Mouse (Mus musculus): ENCODE results near the gene Mtnr1b. TPM values are rescaled to one million over a fixed set of nuclear protein-coding genes. Genes with fewer than 3 reads are reported as not detected.
A peak's percentile ranks its signal among the peaks of the same experiment; 100 is the strongest.
"Not testable (repeated sequence)": the region's sequence is repeated elsewhere in the genome, so short reads cannot be mapped to it uniquely, and the experiment has no call there.

Gene Mtnr1b
- polyA plus RNA-seq, 1 experiment from 2014 or later, result not detected

- not testable (repeated sequence) for H3K4me2 ChIP-seq (ENCODE audit: low read depth, low read length); H3K9ac ChIP-seq (replicated peaks; ENCODE audit: low read depth, low read length); H3K36me3 ChIP-seq (ENCODE audit: control insufficient read depth, insufficient read depth, low read length); H3K4me1 ChIP-seq (ENCODE audit: control insufficient read depth, insufficient read depth, low read length); H3K9me3 ChIP-seq (ENCODE audit: control insufficient read depth, low read length); H3K27ac ChIP-seq (ENCODE audit: low read depth, low read length); H3K27me3 ChIP-seq (ENCODE audit: control insufficient read depth, insufficient read depth, low read length); H3K4me3 ChIP-seq (ENCODE audit: low read depth, low read length); ATAC-seq (ENCODE audit: low read depth)
- 93% methylated on average over 4 of the region's 4 CpGs for WGBS
Observed at GRCm38 (mm10) chr9:15844936-15845335, 29.4 kb downstream of the Mtnr1b start.

DNA sequence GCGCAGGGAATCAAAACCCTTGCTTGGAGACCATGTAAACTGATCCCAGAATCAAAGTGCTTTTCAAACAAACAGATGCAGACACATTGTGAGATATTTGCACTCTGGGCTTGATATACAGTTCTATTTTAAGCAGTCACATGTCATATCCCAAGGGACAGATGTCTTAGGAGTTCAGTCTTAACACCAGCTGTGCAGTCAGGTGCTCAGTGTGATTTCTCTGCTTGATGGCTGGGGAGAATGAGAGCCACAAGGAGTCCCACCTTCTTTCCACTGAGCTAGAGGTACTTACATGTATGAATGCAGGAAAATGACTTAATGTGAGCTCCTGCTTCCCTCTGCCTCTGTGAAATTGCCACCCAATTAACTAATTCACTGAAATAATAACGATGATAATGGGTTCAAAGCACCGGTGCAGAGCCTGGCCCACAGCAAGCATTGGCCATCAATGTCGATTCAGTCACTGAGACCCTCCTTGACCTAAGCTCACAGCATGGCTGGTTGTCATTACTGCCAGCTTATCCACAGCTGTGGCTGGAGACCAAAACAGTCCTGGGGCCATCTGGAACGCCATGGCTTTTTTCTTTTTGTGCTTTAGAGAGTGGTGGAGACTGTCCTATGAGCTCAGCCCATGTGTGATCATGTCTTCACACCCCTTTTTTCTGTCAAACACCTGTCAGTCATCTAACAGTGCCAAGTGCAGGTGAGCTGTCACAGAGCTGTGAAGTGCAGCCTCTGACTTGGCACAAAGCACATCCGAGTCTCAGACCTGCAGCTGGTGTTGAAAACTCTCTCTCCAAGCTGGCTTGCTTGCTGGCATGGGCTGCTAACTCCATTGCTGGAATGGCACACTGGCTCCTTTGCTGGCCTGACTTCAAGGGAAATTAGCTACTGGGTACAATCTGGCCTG lies 61.1 kb downstream of the Mtnr1b start:
- Histone ChIP-seq H3K27ac (ENCODE audit: low read depth, low read length) (no peak overlapping the region), H3K9me3 (ENCODE audit: control insufficient read depth, low read length) (no peaks in the 10 kb centered on the region), H3K27me3 (ENCODE audit: control insufficient read depth, insufficient read depth, low read length) (no peaks in the 10 kb centered on the region), H3K9ac (replicated peaks; ENCODE audit: low read depth, low read length) (no peak overlapping the region), H3K4me2 (ENCODE audit: low read depth, low read length) (no peak overlapping the region), H3K4me1 (ENCODE audit: control insufficient read depth, insufficient read depth, low read length) (no peaks in the 10 kb centered on the region), H3K4me3 (ENCODE audit: low read depth, low read length) (no peak overlapping the region), H3K36me3 (ENCODE audit: control insufficient read depth, insufficient read depth, low read length) (no peaks in the 10 kb centered on the region)
- WGBS, result 58% methylated on average over 6 of the region's 6 CpGs
- peak; percentile 41 for ATAC-seq (ENCODE audit: low read depth)

DNA sequence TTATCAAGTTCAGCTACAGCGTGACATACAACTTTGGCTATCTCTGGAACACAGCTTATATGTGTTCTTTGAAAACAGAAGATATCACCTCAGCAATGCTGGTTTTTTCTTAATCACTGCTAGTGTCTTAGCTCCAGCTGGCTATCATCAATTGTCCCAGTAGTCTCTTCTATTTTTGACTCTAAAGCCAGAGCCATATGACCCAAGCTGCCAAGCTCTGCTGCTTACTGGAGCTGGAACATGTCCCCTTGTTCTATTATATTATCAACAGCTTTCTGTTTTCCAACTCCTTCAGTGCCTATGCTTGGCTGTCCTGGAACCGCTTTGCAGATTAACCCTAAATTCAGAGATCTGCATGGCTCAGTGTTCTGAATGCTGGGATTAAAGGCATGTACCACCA lies 70.1 kb downstream of the Mtnr1b start:
- H3K4me3 ChIP-seq (ENCODE audit: low read depth, low read length), result no peak overlapping the region
- no peaks in the 10 kb centered on the region for H3K9me3 ChIP-seq (ENCODE audit: control insufficient read depth, low read length)
- WGBS, result 94% methylated on average over 2 of the region's 2 CpGs
- no peak overlapping the region for H3K27ac ChIP-seq (ENCODE audit: low read depth, low read length)
- H3K4me1 ChIP-seq (ENCODE audit: control insufficient read depth, insufficient read depth, low read length), result no peaks in the 10 kb centered on the region
- no peak overlapping the region for H3K4me2 ChIP-seq (ENCODE audit: low read depth, low read length)
- H3K9ac ChIP-seq (replicated peaks; ENCODE audit: low read depth, low read length), result no peak overlapping the region
- no peaks in the 10 kb centered on the region for H3K36me3 ChIP-seq (ENCODE audit: control insufficient read depth, insufficient read depth, low read length)
- no peaks in the 10 kb centered on the region for H3K27me3 ChIP-seq (ENCODE audit: control insufficient read depth, insufficient read depth, low read length)
- no peak for ATAC-seq (ENCODE audit: low read depth)

DNA sequence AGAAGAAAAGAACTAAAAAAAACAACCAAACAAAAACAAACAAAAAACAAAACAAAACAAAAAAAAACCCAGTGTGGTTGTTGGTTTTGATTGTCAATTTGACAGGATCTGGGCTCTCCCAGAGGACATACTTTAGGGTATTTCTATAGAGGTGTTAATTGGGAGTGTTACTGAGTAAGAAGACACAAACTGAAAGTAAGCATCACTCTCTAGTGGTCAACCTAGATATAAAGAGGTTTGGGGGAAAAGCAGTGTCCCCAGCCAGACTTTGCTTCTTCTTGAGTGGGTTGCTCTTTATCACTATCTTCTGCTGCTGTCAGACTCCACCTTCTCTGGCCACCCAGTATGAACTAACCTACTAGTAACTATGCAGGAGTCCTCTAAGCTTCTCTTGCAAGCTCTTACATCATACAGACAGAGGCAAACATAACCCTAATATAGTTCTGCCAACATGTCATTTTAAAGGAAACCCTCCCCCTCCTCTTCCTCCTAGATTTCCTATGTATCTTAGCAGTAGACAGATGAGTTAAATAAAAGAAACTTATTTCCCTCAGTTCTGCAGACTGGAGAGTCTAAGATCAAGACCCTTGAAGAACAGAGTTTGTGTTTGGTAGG lies 71.8 kb downstream of the Mtnr1b start:
- Histone ChIP-seq H3K27ac (ENCODE audit: low read depth, low read length) (no peak overlapping the region), H3K9ac (replicated peaks; ENCODE audit: low read depth, low read length) (no peak overlapping the region), H3K4me2 (ENCODE audit: low read depth, low read length) (no peak overlapping the region), H3K36me3 (ENCODE audit: control insufficient read depth, insufficient read depth, low read length) (no peaks in the 10 kb centered on the region), H3K27me3 (ENCODE audit: control insufficient read depth, insufficient read depth, low read length) (no peaks in the 10 kb centered on the region), H3K4me1 (ENCODE audit: control insufficient read depth, insufficient read depth, low read length) (no peaks in the 10 kb centered on the region), H3K9me3 (ENCODE audit: control insufficient read depth, low read length) (no peaks in the 10 kb centered on the region), H3K4me3 (ENCODE audit: low read depth, low read length) (no peak overlapping the region)
- ATAC-seq (ENCODE audit: low read depth), result no peak

GRCm38 (mm10) chr9:15800402-15800801 lies 74.0 kb downstream of the Mtnr1b start:
- Histone ChIP-seq H3K9me3 (ENCODE audit: control insufficient read depth, low read length) (no peaks in the 10 kb centered on the region), H3K9ac (replicated peaks; ENCODE audit: low read depth, low read length) (no peak overlapping the region), H3K4me3 (ENCODE audit: low read depth, low read length) (no peak overlapping the region), H3K27ac (ENCODE audit: low read depth, low read length) (no peak overlapping the region), H3K4me2 (ENCODE audit: low read depth, low read length) (no peak overlapping the region), H3K36me3 (ENCODE audit: control insufficient read depth, insufficient read depth, low read length) (no peaks in the 10 kb centered on the region), H3K4me1 (ENCODE audit: control insufficient read depth, insufficient read depth, low read length) (no peaks in the 10 kb centered on the region), H3K27me3 (ENCODE audit: control insufficient read depth, insufficient read depth, low read length) (no peaks in the 10 kb centered on the region)
- no peak for ATAC-seq (ENCODE audit: low read depth)
- 70% methylated on average over 5 of the region's 5 CpGs for WGBS

DNA sequence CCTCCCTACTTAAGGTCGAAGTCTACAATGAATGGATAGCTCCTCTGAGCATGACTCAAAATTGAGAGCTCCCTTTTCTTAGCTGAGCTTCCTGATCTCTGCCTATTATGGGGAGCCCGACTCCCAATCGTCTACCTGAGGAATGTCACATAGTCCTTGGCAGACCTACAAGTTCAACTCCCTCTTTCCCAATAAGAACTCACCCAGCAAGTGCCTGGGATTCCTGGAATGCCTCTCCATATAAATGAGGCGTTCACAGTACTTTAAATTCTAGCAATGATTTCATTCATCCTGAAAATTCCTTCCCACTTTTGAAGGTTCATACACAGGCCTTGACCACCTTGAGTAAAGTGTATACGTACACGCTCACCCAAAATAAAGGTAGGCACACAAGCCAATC lies 79.9 kb downstream of the Mtnr1b start:
- Histone ChIP-seq H3K4me1 (ENCODE audit: control insufficient read depth, insufficient read depth, low read length) (no peaks in the 10 kb centered on the region), H3K9ac (replicated peaks; ENCODE audit: low read depth, low read length) (no peak overlapping the region), H3K9me3 (ENCODE audit: control insufficient read depth, low read length) (no peaks in the 10 kb centered on the region), H3K27ac (ENCODE audit: low read depth, low read length) (no peak overlapping the region), H3K27me3 (ENCODE audit: control insufficient read depth, insufficient read depth, low read length) (no peaks in the 10 kb centered on the region), H3K36me3 (ENCODE audit: control insufficient read depth, insufficient read depth, low read length) (no peaks in the 10 kb centered on the region), H3K4me2 (ENCODE audit: low read depth, low read length) (no peak overlapping the region), H3K4me3 (ENCODE audit: low read depth, low read length) (no peak overlapping the region)
- 88% methylated on average over 6 of the region's 6 CpGs for WGBS
- ATAC-seq (ENCODE audit: low read depth), result no peak

- H3K27ac ChIP-seq (ENCODE audit: low read depth, low read length), result no peak overlapping the region
- WGBS, result 93% methylated on average over 9 of the region's 9 CpGs
- no peak overlapping the region for H3K4me2 ChIP-seq (ENCODE audit: low read depth, low read length)
- no peaks in the 10 kb centered on the region for H3K27me3 ChIP-seq (ENCODE audit: control insufficient read depth, insufficient read depth, low read length)
- no peaks in the 10 kb centered on the region for H3K9me3 ChIP-seq (ENCODE audit: control insufficient read depth, low read length)
- H3K9ac ChIP-seq (replicated peaks; ENCODE audit: low read depth, low read length), result no peak overlapping the region
- no peak overlapping the region for H3K4me3 ChIP-seq (ENCODE audit: low read depth, low read length)
- no peaks in the 10 kb centered on the region for H3K4me1 ChIP-seq (ENCODE audit: control insufficient read depth, insufficient read depth, low read length)
- no peaks in the 10 kb centered on the region for H3K36me3 ChIP-seq (ENCODE audit: control insufficient read depth, insufficient read depth, low read length)
- no peak for ATAC-seq (ENCODE audit: low read depth)
Observed at GRCm38 (mm10) chr9:15792076-15792475, 82.3 kb downstream of the Mtnr1b start.

GRCm38 (mm10) chr9:15786610-15787009 lies 87.7 kb downstream of the Mtnr1b start:
- no peaks in the 10 kb centered on the region for H3K9me3 ChIP-seq (ENCODE audit: control insufficient read depth, low read length)
- no peak for ATAC-seq (ENCODE audit: low read depth)

DNA sequence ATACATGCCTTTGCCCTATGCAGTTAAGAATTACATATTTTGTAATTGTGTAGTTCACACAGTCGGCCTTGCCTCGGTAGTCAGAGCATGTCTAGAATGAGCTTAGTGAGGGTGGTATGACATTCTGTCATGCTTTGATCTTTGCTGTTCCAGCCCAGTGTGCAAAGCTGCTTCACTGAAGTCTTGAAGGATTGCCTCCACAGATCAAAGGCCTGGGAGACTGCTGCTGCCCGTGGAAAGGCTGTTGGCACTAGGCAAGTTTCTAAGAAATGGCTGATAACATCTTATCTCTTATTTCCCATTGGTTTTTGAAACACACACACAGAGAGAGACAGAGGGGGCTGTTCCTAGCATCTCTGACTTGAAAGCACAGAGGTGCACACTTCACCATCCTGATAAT lies 88.2 kb downstream of the Mtnr1b start:
- Histone ChIP-seq H3K27ac (ENCODE audit: low read depth, low read length) (no peak overlapping the region), H3K4me1 (ENCODE audit: control insufficient read depth, insufficient read depth, low read length) (no peaks in the 10 kb centered on the region), H3K4me3 (ENCODE audit: low read depth, low read length) (no peak overlapping the region), H3K36me3 (ENCODE audit: control insufficient read depth, insufficient read depth, low read length) (no peaks in the 10 kb centered on the region), H3K4me2 (ENCODE audit: low read depth, low read length) (no peak overlapping the region), H3K9ac (replicated peaks; ENCODE audit: low read depth, low read length) (no peak overlapping the region), H3K9me3 (ENCODE audit: control insufficient read depth, low read length) (no peaks in the 10 kb centered on the region), H3K27me3 (ENCODE audit: control insufficient read depth, insufficient read depth, low read length) (no peaks in the 10 kb centered on the region)
- no peak for ATAC-seq (ENCODE audit: low read depth)
- WGBS, result 85% methylated on average over 3 of the region's 3 CpGs

More at GRCm38 (mm10) chr9:15786610-15787009, 87.7 kb downstream of the Mtnr1b start:
- no peaks in the 10 kb centered on the region for H3K36me3 ChIP-seq (ENCODE audit: control insufficient read depth, insufficient read depth, low read length)
- H3K27ac ChIP-seq (ENCODE audit: low read depth, low read length), result no peak overlapping the region
- H3K4me2 ChIP-seq (ENCODE audit: low read depth, low read length), result no peak overlapping the region
- no peaks in the 10 kb centered on the region for H3K27me3 ChIP-seq (ENCODE audit: control insufficient read depth, insufficient read depth, low read length)
- no peak overlapping the region for H3K9ac ChIP-seq (replicated peaks; ENCODE audit: low read depth, low read length)
- no peak overlapping the region for H3K4me3 ChIP-seq (ENCODE audit: low read depth, low read length)
- 89% methylated on average over 2 of the region's 2 CpGs for WGBS
- H3K4me1 ChIP-seq (ENCODE audit: control insufficient read depth, insufficient read depth, low read length), result no peaks in the 10 kb centered on the region
